Mouse (Mus musculus): Measurements from ENCODE around the gene Dglucy.

Dglucy gene

GRCm38 (mm10) chr12:100924646-100925339, 145.9 kb downstream of the Dglucy start:
- DNase-seq (ENCODE audit: extremely low read depth, insufficient read length, low spot score): no peak

GRCm38 (mm10) chr12:100925644-100926619, 147.1 kb downstream of the Dglucy start:
- no peak for DNase-seq (ENCODE audit: extremely low read depth, insufficient read length, low spot score)

- DNase-seq (ENCODE audit: extremely low read depth, insufficient read length, low spot score): no peak
These were observed 149.4 kb downstream of the Dglucy start for GRCm38 (mm10) chr12:100928286-100928685.

- no peak for DNase-seq (ENCODE audit: extremely low read depth, insufficient read length, low spot score)
These were observed 152.8 kb downstream of the Dglucy start for GRCm38 (mm10) chr12:100931653-100932052.

- no peak for DNase-seq (ENCODE audit: extremely low read depth, insufficient read length, low spot score)
These were observed 155.9 kb downstream of the Dglucy start for GRCm38 (mm10) chr12:100934796-100935195.

GRCm38 (mm10) chr12:100936116-100936515, 157.3 kb downstream of the Dglucy start:
- no peak for DNase-seq (ENCODE audit: extremely low read depth, insufficient read length, low spot score)

GRCm38 (mm10) chr12:100936737-100937136, 157.9 kb downstream of the Dglucy start:
- DNase-seq (ENCODE audit: extremely low read depth, insufficient read length, low spot score): no peak

- DNase-seq (ENCODE audit: extremely low read depth, insufficient read length, low spot score): no peak
These were observed 158.8 kb downstream of the Dglucy start for GRCm38 (mm10) chr12:100937441-100938360.

- DNase-seq (ENCODE audit: extremely low read depth, insufficient read length, low spot score): no peak
These were observed 162.5 kb downstream of the Dglucy start for GRCm38 (mm10) chr12:100941361-100941760.

GRCm38 (mm10) chr12:100943146-100943545, 164.3 kb downstream of the Dglucy start:
- no peak for DNase-seq (ENCODE audit: extremely low read depth, insufficient read length, low spot score)

GRCm38 (mm10) chr12:100944921-100945336, 166.1 kb downstream of the Dglucy start:
- DNase-seq (ENCODE audit: extremely low read depth, insufficient read length, low spot score): no peak

GRCm38 (mm10) chr12:100945501-100945900, 166.6 kb downstream of the Dglucy start:
- no peak for DNase-seq (ENCODE audit: extremely low read depth, insufficient read length, low spot score)

- DNase-seq (ENCODE audit: extremely low read depth, insufficient read length, low spot score): no peak
These were observed 167.1 kb downstream of the Dglucy start for GRCm38 (mm10) chr12:100945948-100946347.

Data from 3134 (cell line).